31 mouse cellular contexts compared by ENCODE assay signal in the genomic region with DNA sequence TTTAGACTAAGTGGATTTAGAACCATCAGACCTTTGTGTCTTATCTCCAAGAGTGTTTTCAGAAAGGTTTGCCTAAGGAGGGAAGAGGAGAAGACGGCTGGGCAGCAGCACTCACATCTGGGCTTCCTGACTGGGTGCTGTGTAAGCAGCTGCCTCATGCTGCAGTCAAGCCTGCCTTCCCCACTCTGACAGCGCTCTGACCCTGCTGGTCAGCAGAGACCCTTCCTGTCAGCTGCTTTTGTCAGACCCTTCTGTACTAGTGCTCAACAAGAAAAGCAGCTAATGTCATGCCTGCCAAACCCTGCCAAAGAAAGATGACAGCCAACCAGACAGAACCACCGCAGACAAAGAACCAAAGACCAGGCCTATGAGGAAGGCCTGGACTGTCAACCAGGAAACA. TPM values are rescaled to one million over a fixed set of nuclear protein-coding genes. Genes with fewer than 3 reads are reported as not detected.
DNase-seq lines count a peak whose midpoint lies in the region; ATAC-seq lines count a peak whose summit lies in the region.
"Had no signal": no experiment of that assay in that cellular context is flagged by ENCODE, and none has a peak within 500 bp of the region (broad histone marks: within the 10 kb centered on the region; RNA-seq: fewer than 3 reads in every experiment).

No protein-coding gene starts in this region.

- H3K27me3 ChIP-seq in hindbrain, embryonic 10.5 days (ENCODE audit: insufficient read depth, poor library complexity, severe bottlenecking) = no peaks in the 10 kb centered on the region
- H3K27me3 ChIP-seq in hindbrain, embryonic 16.5 days (replicated peaks; ENCODE audit: control insufficient read depth, insufficient read depth, low read length) = no peaks in the 10 kb centered on the region
- H3K27me3 ChIP-seq in midbrain, embryonic 12.5 days = no peaks in the 10 kb centered on the region
- H3K27me3 ChIP-seq in midbrain, embryonic 10.5 days (ENCODE audit: low read depth, poor library complexity, severe bottlenecking) = no peaks in the 10 kb centered on the region
- H3K27me3 ChIP-seq: forebrain, embryonic 13.5 days; heart, embryonic 15.5 days; limb, embryonic 15.5 days; liver, embryonic 13.5 days; neural tube, embryonic 12.5 days had no signal

- no peak overlapping the region for H3K4me3 ChIP-seq in hindbrain, embryonic 10.5 days
- no peak overlapping the region for H3K4me3 ChIP-seq in hindbrain, embryonic 16.5 days (ENCODE audit: low read length)
- H3K4me3 ChIP-seq in midbrain, embryonic 12.5 days = no peak overlapping the region
- H3K4me3 ChIP-seq in midbrain, embryonic 10.5 days = no peak overlapping the region
- H3K4me3 ChIP-seq: forebrain, embryonic 13.5 days; heart, embryonic 15.5 days; left cerebral cortex, adult 2 months; limb, embryonic 15.5 days; liver, embryonic 13.5 days; myocyte; neural tube, embryonic 12.5 days had no signal

- DNase-seq in hindbrain, embryonic 10.5 days (ENCODE audit: low spot score) = peak; percentile 43
- no peak for DNase-seq in midbrain, embryonic 10.5 days (ENCODE audit: low spot score)
- DNase-seq in embryo, embryonic 10.5 days (ENCODE audit: low spot score) = peak; percentile 6
- no peak for DNase-seq in left cerebral cortex, adult 9 months (ENCODE audit: low spot score in 2 of 2)
- no peak for DNase-seq in spleen, adult 18-20 months
- DNase-seq: adrenal gland, postnatal 25 days; cerebellum, adult 11 months; cerebellum, adult 9-10 months; gastrocnemius, postnatal 10 days; kidney, adult 8-10 months; liver, embryonic 13.5 days; lung, adult 18-20 months; lung, postnatal 4 days; right cerebral cortex, adult 18-20 months; thymus, adult 18-20 months; thymus, postnatal 36 days had no signal

- H3K27ac ChIP-seq in hindbrain, embryonic 10.5 days = no peak overlapping the region
- no peak overlapping the region for H3K27ac ChIP-seq in hindbrain, embryonic 16.5 days (ENCODE audit: low read depth, low read length)
- no peak overlapping the region for H3K27ac ChIP-seq in midbrain, embryonic 12.5 days (replicated peaks)
- H3K27ac ChIP-seq in midbrain, embryonic 10.5 days (replicated peaks) = no peak overlapping the region
- H3K27ac ChIP-seq: forebrain, embryonic 13.5 days; heart, embryonic 15.5 days; kidney, postnatal 0 days; left cerebral cortex, adult 2 months; limb, embryonic 15.5 days; liver, embryonic 13.5 days; neural tube, embryonic 12.5 days; stomach, postnatal 0 days had no signal

- no peaks in the 10 kb centered on the region for H3K9me3 ChIP-seq in hindbrain, embryonic 10.5 days
- H3K9me3 ChIP-seq in hindbrain, embryonic 16.5 days (ENCODE audit: control insufficient read depth, low read length) = no peaks in the 10 kb centered on the region
- H3K9me3 ChIP-seq in midbrain, embryonic 12.5 days = no peaks in the 10 kb centered on the region
- no peaks in the 10 kb centered on the region for H3K9me3 ChIP-seq in midbrain, embryonic 10.5 days (replicated peaks)
- H3K9me3 ChIP-seq: forebrain, embryonic 13.5 days; heart, embryonic 15.5 days; limb, embryonic 15.5 days; liver, embryonic 13.5 days; neural tube, embryonic 12.5 days had no signal

- no peak for ATAC-seq in hindbrain, embryonic 16.5 days
- no peak for ATAC-seq in midbrain, embryonic 12.5 days (ENCODE audit: low FRiP score, low read depth)
- ATAC-seq: CD4-positive, CD25-positive, alpha-beta regulatory T cell, adult 4 months; forebrain, embryonic 13.5 days; intestine, embryonic 16.5 days; lung, postnatal 0 days; midbrain, embryonic 16.5 days had no signal

- no peak overlapping the region for H3K4me2 ChIP-seq in hindbrain, embryonic 16.5 days (ENCODE audit: low read length)
- no peak overlapping the region for H3K4me2 ChIP-seq in midbrain, embryonic 12.5 days (replicated peaks)
- H3K4me2 ChIP-seq: forebrain, embryonic 13.5 days; heart, embryonic 15.5 days; limb, embryonic 15.5 days; liver, embryonic 13.5 days; neural tube, embryonic 12.5 days had no signal

- H3K4me1 ChIP-seq in hindbrain, embryonic 10.5 days (replicated peaks) = peaks cover 5% of the 10 kb centered on the region; the same call in 1 of the 2 replicates
- no peaks in the 10 kb centered on the region; the same call in 1 of the 2 replicates for H3K4me1 ChIP-seq in hindbrain, embryonic 16.5 days (ENCODE audit: control insufficient read depth, insufficient read depth, low read depth, low read length)
- no peaks in the 10 kb centered on the region for H3K4me1 ChIP-seq in midbrain, embryonic 12.5 days
- no peaks in the 10 kb centered on the region; the same call in 1 of the 2 replicates for H3K4me1 ChIP-seq in midbrain, embryonic 10.5 days
- H3K4me1 ChIP-seq: forebrain, embryonic 13.5 days; heart, embryonic 15.5 days; limb, embryonic 15.5 days; liver, embryonic 13.5 days; neural tube, embryonic 12.5 days had no signal

- peaks cover 94% of the 10 kb centered on the region for H3K36me3 ChIP-seq in hindbrain, embryonic 10.5 days
- H3K36me3 ChIP-seq in hindbrain, embryonic 16.5 days (ENCODE audit: control insufficient read depth, insufficient read depth, low read length) = peaks cover 27% of the 10 kb centered on the region
- peaks cover 89% of the 10 kb centered on the region for H3K36me3 ChIP-seq in midbrain, embryonic 12.5 days
- peaks cover 98% of the 10 kb centered on the region for H3K36me3 ChIP-seq in midbrain, embryonic 10.5 days

- WGBS in hindbrain, embryonic 10.5 days = 61% methylated on average over 3 of the region's 3 CpGs
- WGBS in hindbrain, embryonic 16.5 days = 44% methylated on average over 3 of the region's 3 CpGs
- WGBS in midbrain, embryonic 12.5 days = 63% methylated on average over 3 of the region's 3 CpGs
- 83% methylated on average over 3 of the region's 3 CpGs for WGBS in midbrain, embryonic 10.5 days

- no peak overlapping the region for H3K9ac ChIP-seq in hindbrain, embryonic 16.5 days (ENCODE audit: low read depth, low read length)
- 0 out of 2 replicates have a peak overlapping the region, but pooled peaks have one; percentile 6 for H3K9ac ChIP-seq in midbrain, embryonic 12.5 days (replicated peaks)
- H3K9ac ChIP-seq: forebrain, embryonic 13.5 days; heart, embryonic 15.5 days; limb, embryonic 15.5 days; liver, embryonic 13.5 days; neural tube, embryonic 12.5 days had no signal

RNA-seq across cellular contexts. Expression of gene Prpsap2, which starts 18.1 kb away (rescaled TPM):
- polyA plus RNA-seq in hindbrain, embryonic 10.5 days (2016; fragmentation: Nextera tagmentation; extraction: Ambion mirVana) = 44.8 and 47.6 TPM in 2 replicates
- 47.7 and 50.2 TPM in 2 replicates for polyA plus RNA-seq in hindbrain, embryonic 16.5 days (2015; fragmentation: Nextera tagmentation; extraction: Ambion mirVana)
- polyA plus RNA-seq in midbrain, embryonic 12.5 days (2016; fragmentation: Nextera tagmentation; extraction: Ambion mirVana) = 58.5 and 61.3 TPM in 2 replicates
- 47.0 and 49.3 TPM in 2 replicates for polyA plus RNA-seq in midbrain, embryonic 10.5 days (2016; fragmentation: Nextera tagmentation; extraction: Ambion mirVana)

RNA-seq across cellular contexts. Expression of gene Slc5a10, which starts 23.1 kb away (rescaled TPM):
- polyA plus RNA-seq in hindbrain, embryonic 10.5 days (2016; fragmentation: Nextera tagmentation; extraction: Ambion mirVana) = 0.09 TPM in 1 of 2 replicates, not detected in the other
- polyA plus RNA-seq in hindbrain, embryonic 16.5 days (2015; fragmentation: Nextera tagmentation; extraction: Ambion mirVana) = not detected in 2 replicates
- polyA plus RNA-seq in midbrain, embryonic 12.5 days (2016; fragmentation: Nextera tagmentation; extraction: Ambion mirVana) = not detected in 2 replicates
- polyA plus RNA-seq in midbrain, embryonic 10.5 days (2016; fragmentation: Nextera tagmentation; extraction: Ambion mirVana) = not detected in 2 replicates
- polyA plus RNA-seq: CD4-positive, CD25-positive, alpha-beta regulatory T cell, adult 4 months; embryonic facial prominence, embryonic 11.5 days; forebrain, embryonic 13.5 days; heart, embryonic 15.5 days; limb, embryonic 15.5 days; liver, embryonic 13.5 days; midbrain, embryonic 16.5 days; neural tube, embryonic 12.5 days; stomach, postnatal 0 days had no signal

RNA-seq across cellular contexts. Expression of gene Fam83g, which starts 59.9 kb away (rescaled TPM):
- polyA plus RNA-seq in hindbrain, embryonic 10.5 days (2016; fragmentation: Nextera tagmentation; extraction: Ambion mirVana) = 0.68 and 1.8 TPM in 2 replicates
- polyA plus RNA-seq in hindbrain, embryonic 16.5 days (2015; fragmentation: Nextera tagmentation; extraction: Ambion mirVana) = 0.12 and 0.18 TPM in 2 replicates
- polyA plus RNA-seq in midbrain, embryonic 12.5 days (2016; fragmentation: Nextera tagmentation; extraction: Ambion mirVana) = 0.50 and 0.59 TPM in 2 replicates
- polyA plus RNA-seq in midbrain, embryonic 10.5 days (2016; fragmentation: Nextera tagmentation; extraction: Ambion mirVana) = 0.86 and 0.95 TPM in 2 replicates
- polyA plus RNA-seq: myocyte had no signal

Comparison
In these comparisons a context has a peak if more than half of its experiments do, and no peak if none do; other contexts are left out.
1. DNase-seq: peak in hindbrain, embryonic 10.5 days (single experiment) and embryo, embryonic 10.5 days (single experiment); none in midbrain, embryonic 10.5 days (single experiment), left cerebral cortex, adult 9 months (0 of 2) and spleen, adult 18-20 months (0 of 2).